Mouse (Mus musculus) brain, embryonic 14.5 days (tissue): ENCODE data around the gene Rnf216.

Experiments
- CTCF ChIP-seq: fragments of 200-500 bp; IDR thresholded peaks from 2 replicates; pipeline ENCODE4 v1.5.1; 2012; ENCODE audit warnings: inconsistent platforms, mild to moderate bottlenecking, moderate library complexity, borderline replicate concordance; ENCODE audit not compliant: insufficient read depth, insufficient read length; ENCODE audit errors: extremely low read depth
- POLR2A ChIP-seq: fragments of 200-500 bp; IDR thresholded peaks from 2 replicates; pipeline ENCODE4 v1.6.1; 2012; ENCODE audit warnings: mild to moderate bottlenecking, inconsistent platforms, borderline replicate concordance; ENCODE audit not compliant: poor library complexity, insufficient read depth, insufficient read length, severe bottlenecking; ENCODE audit errors: extremely low read depth

DNA sequence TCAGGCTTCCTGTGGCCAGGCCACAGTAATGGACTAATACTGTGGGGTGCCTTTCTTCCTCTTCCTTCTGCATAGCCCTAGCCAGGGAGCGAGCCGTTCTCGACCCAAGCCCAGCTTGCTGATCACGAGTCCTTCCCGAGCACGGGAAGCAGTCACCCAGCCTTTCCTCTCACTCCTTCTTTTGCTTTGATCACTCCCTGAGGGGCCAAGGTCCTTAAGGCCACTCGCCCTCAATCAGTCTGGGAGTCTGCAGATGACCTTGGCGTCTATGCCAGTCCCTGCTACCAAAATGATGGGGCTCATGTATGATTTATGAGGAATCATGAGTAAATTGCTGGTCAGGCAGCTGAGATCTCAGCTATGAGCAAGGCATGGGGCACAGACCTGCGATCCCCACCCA is 115.3 kb downstream of the Rnf216 start:
- TF ChIP-seq CTCF = no peak
- TF ChIP-seq POLR2A = no peak
